Mouse (Mus musculus): Measurements from ENCODE around the gene Daglb.
"Not testable (repeated sequence)": the region's sequence is repeated elsewhere in the genome, so short reads cannot be mapped to it uniquely, and the experiment has no call there.

The Daglb gene

GRCm38 (mm10) chr5:143517436-143517835 lies 53.1 kb downstream of the Daglb start:
- no peak for DNase-seq (ENCODE audit: low read depth, low spot score)

GRCm38 (mm10) chr5:143518045-143518591 lies 53.7 kb downstream of the Daglb start:
- no peak for DNase-seq (ENCODE audit: low read depth, low spot score)

- no peak for DNase-seq (ENCODE audit: low read depth, low spot score)
Measured at GRCm38 (mm10) chr5:143520415-143520814, 56.0 kb downstream of the Daglb start.

- no peak for DNase-seq (ENCODE audit: low read depth, low spot score)
Measured at GRCm38 (mm10) chr5:143522882-143523281, 58.5 kb downstream of the Daglb start.

GRCm38 (mm10) chr5:143525454-143526225 lies 61.3 kb downstream of the Daglb start:
- DNase-seq (ENCODE audit: low read depth, low spot score) = no peak

- DNase-seq (ENCODE audit: low read depth, low spot score) = no peak
Measured at GRCm38 (mm10) chr5:143526698-143527331, 62.4 kb downstream of the Daglb start.

- DNase-seq (ENCODE audit: low read depth, low spot score) = peak; percentile 93
Measured at GRCm38 (mm10) chr5:143527486-143528307, 63.3 kb downstream of the Daglb start, which contains the start of gene Rac1. TSS of gene Rac1 (minus strand) at chr5:143528036.

- no peak for DNase-seq (ENCODE audit: low read depth, low spot score)
Measured at GRCm38 (mm10) chr5:143528308-143528683, 63.9 kb downstream of the Daglb start.

- no peak for DNase-seq (ENCODE audit: low read depth, low spot score)
Measured at GRCm38 (mm10) chr5:143530715-143531114, 66.3 kb downstream of the Daglb start.

GRCm38 (mm10) chr5:143534922-143535321 lies 70.5 kb downstream of the Daglb start:
- DNase-seq (ENCODE audit: low read depth, low spot score) = no peak

- DNase-seq (ENCODE audit: low read depth, low spot score) = no peak
Measured at GRCm38 (mm10) chr5:143537022-143537421, 72.6 kb downstream of the Daglb start.

- DNase-seq (ENCODE audit: low read depth, low spot score) = no peak
Measured at GRCm38 (mm10) chr5:143539111-143539510, 74.7 kb downstream of the Daglb start.

GRCm38 (mm10) chr5:143547384-143547783 lies 83.0 kb downstream of the Daglb start:
- peak; percentile 61 for DNase-seq (ENCODE audit: low read depth, low spot score)

- DNase-seq (ENCODE audit: low read depth, low spot score) = no peak
Measured at GRCm38 (mm10) chr5:143547866-143548265, 83.5 kb downstream of the Daglb start.

GRCm38 (mm10) chr5:143548401-143548846 lies 84.0 kb downstream of the Daglb start:
- peak; percentile 92 for DNase-seq (ENCODE audit: low read depth, low spot score)

GRCm38 (mm10) chr5:143548922-143549321 lies 84.5 kb downstream of the Daglb start:
- DNase-seq (ENCODE audit: low read depth, low spot score) = not testable (repeated sequence)

- no peak for DNase-seq (ENCODE audit: low read depth, low spot score)
Measured at GRCm38 (mm10) chr5:143552911-143553310, 88.5 kb downstream of the Daglb start.

GRCm38 (mm10) chr5:143555233-143555632 lies 90.8 kb downstream of the Daglb start:
- DNase-seq (ENCODE audit: low read depth, low spot score) = no peak
